Mouse (Mus musculus): ENCODE data around the gene Mast4. TPM values are rescaled to one million over a fixed set of nuclear protein-coding genes. Genes with fewer than 3 reads are reported as not detected.

Gene Mast4
- polyA plus RNA-seq, 1 experiment: 10.8 TPM

- Histone ChIP-seq H3ac (ENCODE audit: control insufficient read depth, insufficient read length, low read depth) (no peak overlapping the region), H3K79me2 (ENCODE audit: control insufficient read depth, insufficient read depth) (peaks cover 100% of the 10 kb centered on the region), H3K4me3 (ENCODE audit: insufficient read depth, poor library complexity, severe bottlenecking) (no peak overlapping the region), H3K27me3 (ENCODE audit: control insufficient read depth, insufficient read depth, insufficient read length) (no peaks in the 10 kb centered on the region), H3K36me3 (ENCODE audit: control insufficient read depth, insufficient read depth) (peaks cover 18% of the 10 kb centered on the region), H3K79me3 (ENCODE audit: low read depth) (peaks cover 91% of the 10 kb centered on the region)
- TF ChIP-seq CTCF (IDR thresholded peaks at IDR 0.05; ENCODE audit: control insufficient read depth, insufficient read depth, insufficient read length) (no peak), USF1 (IDR thresholded peaks at IDR 0.05; ENCODE audit: low read depth) (no peak), MYOG (IDR thresholded peaks at IDR 0.05; ENCODE audit: control insufficient read depth, extremely low read depth, insufficient read length) (no peak), MYOD1 (IDR thresholded peaks at IDR 0.05; ENCODE audit: control insufficient read depth, insufficient read length, low read depth) (no peak), FOSL1 (IDR thresholded peaks at IDR 0.05; ENCODE audit: insufficient read depth, low read length, poor library complexity, severe bottlenecking) (no peak), CEBPB (IDR thresholded peaks at IDR 0.05; ENCODE audit: low read depth) (no peak), MAX (IDR thresholded peaks at IDR 0.05) (no peak)
Observed at GRCm38 (mm10) chr13:102888211-102888610, 446.1 kb downstream of the Mast4 start.

- TF ChIP-seq CTCF (IDR thresholded peaks at IDR 0.05; ENCODE audit: control insufficient read depth, insufficient read depth, insufficient read length): no peak
- no peak for TF ChIP-seq MYOD1 (IDR thresholded peaks at IDR 0.05; ENCODE audit: control insufficient read depth, insufficient read length, low read depth)
- no peak for TF ChIP-seq CEBPB (IDR thresholded peaks at IDR 0.05; ENCODE audit: low read depth)
- TF ChIP-seq USF1 (IDR thresholded peaks at IDR 0.05; ENCODE audit: low read depth): no peak
- no peak for TF ChIP-seq MAX (IDR thresholded peaks at IDR 0.05)
- peaks cover 100% of the 10 kb centered on the region for H3K79me2 ChIP-seq (ENCODE audit: control insufficient read depth, insufficient read depth)
- H3ac ChIP-seq (ENCODE audit: control insufficient read depth, insufficient read length, low read depth): no peak overlapping the region
- no peak overlapping the region for H3K4me3 ChIP-seq (ENCODE audit: insufficient read depth, poor library complexity, severe bottlenecking)
- H3K36me3 ChIP-seq (ENCODE audit: control insufficient read depth, insufficient read depth): peaks cover 16% of the 10 kb centered on the region
- no peaks in the 10 kb centered on the region for H3K27me3 ChIP-seq (ENCODE audit: control insufficient read depth, insufficient read depth, insufficient read length)
- H3K79me3 ChIP-seq (ENCODE audit: low read depth): peaks cover 89% of the 10 kb centered on the region
Observed at GRCm38 (mm10) chr13:102887534-102887933, 446.8 kb downstream of the Mast4 start.

- no peak overlapping the region for H3K4me3 ChIP-seq (ENCODE audit: insufficient read depth, poor library complexity, severe bottlenecking)
- H3K79me2 ChIP-seq (ENCODE audit: control insufficient read depth, insufficient read depth): peaks cover 100% of the 10 kb centered on the region
- peaks cover 89% of the 10 kb centered on the region for H3K79me3 ChIP-seq (ENCODE audit: low read depth)
- TF ChIP-seq CEBPB (IDR thresholded peaks at IDR 0.05; ENCODE audit: low read depth) (no peak), CTCF (IDR thresholded peaks at IDR 0.05; ENCODE audit: control insufficient read depth, insufficient read depth, insufficient read length) (no peak), FOSL1 (IDR thresholded peaks at IDR 0.05; ENCODE audit: insufficient read depth, low read length, poor library complexity, severe bottlenecking) (no peak), MAX (IDR thresholded peaks at IDR 0.05) (no peak), USF1 (IDR thresholded peaks at IDR 0.05; ENCODE audit: low read depth) (no peak), MYOD1 (IDR thresholded peaks at IDR 0.05; ENCODE audit: control insufficient read depth, insufficient read length, low read depth) (no peak), MYOG (IDR thresholded peaks at IDR 0.05; ENCODE audit: control insufficient read depth, extremely low read depth, insufficient read length) (no peak)
- peaks cover 13% of the 10 kb centered on the region for H3K36me3 ChIP-seq (ENCODE audit: control insufficient read depth, insufficient read depth)
- H3K27me3 ChIP-seq (ENCODE audit: control insufficient read depth, insufficient read depth, insufficient read length): no peaks in the 10 kb centered on the region
- H3ac ChIP-seq (ENCODE audit: control insufficient read depth, insufficient read length, low read depth): no peak overlapping the region
Observed at GRCm38 (mm10) chr13:102886788-102887187, 447.5 kb downstream of the Mast4 start.

GRCm38 (mm10) chr13:102886147-102886546, 448.1 kb downstream of the Mast4 start:
- Histone ChIP-seq H3ac (ENCODE audit: control insufficient read depth, insufficient read length, low read depth) (no peak overlapping the region), H3K36me3 (ENCODE audit: control insufficient read depth, insufficient read depth) (peaks cover 7% of the 10 kb centered on the region), H3K79me3 (ENCODE audit: low read depth) (peaks cover 90% of the 10 kb centered on the region), H3K27me3 (ENCODE audit: control insufficient read depth, insufficient read depth, insufficient read length) (no peaks in the 10 kb centered on the region), H3K79me2 (ENCODE audit: control insufficient read depth, insufficient read depth) (peaks cover 100% of the 10 kb centered on the region), H3K4me3 (ENCODE audit: insufficient read depth, poor library complexity, severe bottlenecking) (no peak overlapping the region)
- TF ChIP-seq MYOD1 (IDR thresholded peaks at IDR 0.05; ENCODE audit: control insufficient read depth, insufficient read length, low read depth): no peak
- no peak for TF ChIP-seq FOSL1 (IDR thresholded peaks at IDR 0.05; ENCODE audit: insufficient read depth, low read length, poor library complexity, severe bottlenecking)
- no peak for TF ChIP-seq CTCF (IDR thresholded peaks at IDR 0.05; ENCODE audit: control insufficient read depth, insufficient read depth, insufficient read length)
- no peak for TF ChIP-seq MYOG (IDR thresholded peaks at IDR 0.05; ENCODE audit: control insufficient read depth, extremely low read depth, insufficient read length)
- no peak for TF ChIP-seq USF1 (IDR thresholded peaks at IDR 0.05; ENCODE audit: low read depth)
- no peak for TF ChIP-seq MAX (IDR thresholded peaks at IDR 0.05)
- no peak for TF ChIP-seq CEBPB (IDR thresholded peaks at IDR 0.05; ENCODE audit: low read depth)

GRCm38 (mm10) chr13:102880381-102881076, 453.8 kb downstream of the Mast4 start:
- Histone ChIP-seq H3K27me3 (ENCODE audit: control insufficient read depth, insufficient read depth, insufficient read length) (no peaks in the 10 kb centered on the region), H3K79me2 (ENCODE audit: control insufficient read depth, insufficient read depth) (peaks cover 100% of the 10 kb centered on the region), H3ac (ENCODE audit: control insufficient read depth, insufficient read length, low read depth) (no peak overlapping the region), H3K79me3 (ENCODE audit: low read depth) (peaks cover 90% of the 10 kb centered on the region), H3K4me3 (ENCODE audit: insufficient read depth, poor library complexity, severe bottlenecking) (no peak overlapping the region), H3K36me3 (ENCODE audit: control insufficient read depth, insufficient read depth) (peaks cover 9% of the 10 kb centered on the region)
- peak; percentile 31 for TF ChIP-seq CEBPB (IDR thresholded peaks at IDR 0.05; ENCODE audit: low read depth)
- no peak for TF ChIP-seq FOSL1 (IDR thresholded peaks at IDR 0.05; ENCODE audit: insufficient read depth, low read length, poor library complexity, severe bottlenecking)

- Histone ChIP-seq H3K79me2 (ENCODE audit: control insufficient read depth, insufficient read depth) (peaks cover 100% of the 10 kb centered on the region), H3K79me3 (ENCODE audit: low read depth) (peaks cover 87% of the 10 kb centered on the region), H3K4me3 (ENCODE audit: insufficient read depth, poor library complexity, severe bottlenecking) (no peak overlapping the region), H3K36me3 (ENCODE audit: control insufficient read depth, insufficient read depth) (peaks cover 9% of the 10 kb centered on the region), H3K27me3 (ENCODE audit: control insufficient read depth, insufficient read depth, insufficient read length) (no peaks in the 10 kb centered on the region), H3ac (ENCODE audit: control insufficient read depth, insufficient read length, low read depth) (no peak overlapping the region)
- TF ChIP-seq FOSL1 (IDR thresholded peaks at IDR 0.05; ENCODE audit: insufficient read depth, low read length, poor library complexity, severe bottlenecking) (no peak), MYOG (IDR thresholded peaks at IDR 0.05; ENCODE audit: control insufficient read depth, extremely low read depth, insufficient read length) (no peak), MYOD1 (IDR thresholded peaks at IDR 0.05; ENCODE audit: control insufficient read depth, insufficient read length, low read depth) (no peak), MAX (IDR thresholded peaks at IDR 0.05) (no peak), CEBPB (IDR thresholded peaks at IDR 0.05; ENCODE audit: low read depth) (no peak), CTCF (IDR thresholded peaks at IDR 0.05; ENCODE audit: control insufficient read depth, insufficient read depth, insufficient read length) (no peak), USF1 (IDR thresholded peaks at IDR 0.05; ENCODE audit: low read depth) (no peak)
Observed at GRCm38 (mm10) chr13:102878631-102879030, 455.7 kb downstream of the Mast4 start.

Measured in C2C12 (cell line).